Mouse (Mus musculus): ENCODE measurements at regions not wholly inside any gene's neighbourhood (a gene's known extent, or its start where the extent isn't known, plus 50 kb on each side); places are given as distances from the start of the nearest gene placed in this dataset.

DNA sequence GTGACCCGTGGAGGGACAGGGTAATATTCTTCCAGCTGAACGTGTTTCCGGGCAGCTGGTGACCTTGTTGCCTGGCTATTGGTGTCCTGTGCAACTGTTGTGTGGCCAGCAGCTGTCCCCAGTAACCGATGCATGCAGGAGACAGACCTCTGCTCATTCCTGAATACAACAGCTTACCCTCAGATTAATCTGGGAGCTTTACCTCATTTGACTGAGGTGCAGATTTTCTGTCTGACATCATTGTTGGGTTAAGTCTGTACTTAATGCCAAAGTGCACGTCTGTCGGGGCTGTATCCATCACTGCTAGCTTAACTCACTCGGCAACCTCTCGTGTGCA lies 119.6 kb upstream of the Mpp6 start:
- no peak for DNase-seq (ENCODE audit: low read depth, low spot score)

- no peak for DNase-seq (ENCODE audit: low read depth, low spot score)
These were observed 110.7 kb upstream of the Mpp6 start for GRCm38 (mm10) chr6:49999365-49999764.

DNA sequence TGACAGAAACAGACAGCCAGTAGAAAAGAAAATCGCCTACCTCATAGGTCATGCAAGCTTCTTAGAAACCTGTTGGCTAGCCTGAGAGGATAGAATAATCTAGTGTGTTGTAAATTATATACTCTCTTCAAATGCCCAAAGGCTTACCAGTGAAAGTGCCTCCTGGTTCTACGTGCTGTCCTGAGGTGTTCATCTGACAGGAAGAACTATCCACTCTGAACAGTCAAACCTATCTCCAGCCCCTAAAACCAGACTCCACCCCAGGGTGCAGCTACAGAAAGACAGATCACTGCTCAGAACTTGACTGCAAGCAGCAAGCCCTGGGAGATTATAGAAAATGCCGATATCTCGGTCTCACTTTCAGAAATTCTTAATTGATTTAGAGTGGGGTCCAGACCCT lies 102.0 kb upstream of the Mpp6 start:
- no peak for DNase-seq (ENCODE audit: low read depth, low spot score)

DNA sequence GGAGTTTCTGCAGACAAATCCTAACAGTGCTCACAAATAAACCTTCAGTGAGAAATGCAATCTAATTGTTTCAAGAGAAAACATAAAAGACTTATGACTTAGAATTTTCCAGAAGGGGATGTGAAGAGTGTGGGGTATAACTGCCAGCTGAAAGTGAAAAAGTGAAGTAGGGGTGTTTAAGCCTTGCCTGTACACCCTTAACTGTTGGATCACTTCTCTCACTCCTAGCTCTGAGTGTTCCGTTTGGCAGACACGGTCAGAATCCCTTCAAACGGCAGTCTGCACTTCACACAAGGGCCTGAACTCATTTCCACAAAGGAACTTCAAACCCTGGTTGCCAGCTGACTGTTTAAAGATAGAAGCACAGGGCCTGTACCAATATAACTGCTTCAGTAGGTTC lies 101.2 kb upstream of the Mpp6 start:
- peak; percentile 8 for DNase-seq (ENCODE audit: low read depth, low spot score)

DNA sequence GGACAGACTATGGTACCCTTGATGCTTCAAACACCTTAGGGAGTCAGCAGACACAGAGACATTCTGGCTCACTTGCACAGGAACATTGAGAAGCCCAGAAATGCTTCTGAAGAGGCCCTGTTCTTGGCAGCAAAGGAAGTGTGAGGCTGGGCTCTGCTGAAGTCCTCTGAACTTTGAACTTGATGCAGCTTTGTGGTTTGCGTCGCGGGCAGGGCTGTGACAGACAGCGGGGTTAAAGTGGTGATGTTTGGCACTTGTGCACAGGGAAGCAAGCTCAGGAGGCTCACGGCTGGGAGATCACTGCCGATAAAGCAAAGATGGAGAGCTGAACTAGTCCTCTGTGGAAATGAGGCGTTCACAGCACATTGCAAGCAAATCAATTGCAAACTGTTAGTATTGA lies 100.7 kb upstream of the Mpp6 start:
- DNase-seq (ENCODE audit: low read depth, low spot score): no peak

- DNase-seq (ENCODE audit: low read depth, low spot score): no peak
These were observed 100.2 kb upstream of the Mpp6 start for GRCm38 (mm10) chr6:50009856-50010255.

GRCm38 (mm10) chr6:50011071-50011470 lies 99.0 kb upstream of the Mpp6 start:
- no peak for DNase-seq (ENCODE audit: low read depth, low spot score)

DNA sequence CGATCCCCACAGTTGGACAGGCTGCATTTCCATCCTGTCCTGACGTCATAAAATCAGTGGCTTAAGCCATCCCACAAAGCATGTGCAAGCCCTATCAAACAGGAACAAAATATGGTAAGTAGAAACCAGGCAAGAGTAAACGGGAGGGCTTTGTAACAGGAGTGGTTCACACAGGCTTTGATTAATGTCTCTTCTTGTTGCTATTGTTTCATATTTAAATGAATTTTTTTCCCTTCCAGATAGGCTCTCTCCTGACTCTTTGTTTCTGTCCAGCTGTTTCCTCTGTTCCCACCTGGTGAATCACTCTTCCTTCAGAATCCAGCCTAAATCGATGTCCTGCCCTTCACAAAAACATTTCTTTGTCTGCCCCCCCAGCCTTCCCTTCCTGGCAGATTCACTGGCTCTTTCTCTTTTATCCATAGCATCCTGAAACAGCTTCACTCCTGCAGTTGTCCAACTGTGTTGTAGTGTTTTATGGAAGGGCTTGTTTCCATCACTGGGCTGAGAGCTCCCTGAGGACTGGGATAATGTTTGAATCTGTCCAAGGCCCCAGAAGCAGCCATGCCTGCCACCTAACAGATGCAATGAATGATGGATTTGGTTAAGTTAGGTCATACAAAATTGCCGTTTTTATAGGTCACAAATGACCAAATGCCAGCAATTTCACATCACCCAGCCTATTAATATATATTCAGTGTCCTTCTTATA lies 98.1 kb upstream of the Mpp6 start:
- DNase-seq (ENCODE audit: low read depth, low spot score): no peak

DNA sequence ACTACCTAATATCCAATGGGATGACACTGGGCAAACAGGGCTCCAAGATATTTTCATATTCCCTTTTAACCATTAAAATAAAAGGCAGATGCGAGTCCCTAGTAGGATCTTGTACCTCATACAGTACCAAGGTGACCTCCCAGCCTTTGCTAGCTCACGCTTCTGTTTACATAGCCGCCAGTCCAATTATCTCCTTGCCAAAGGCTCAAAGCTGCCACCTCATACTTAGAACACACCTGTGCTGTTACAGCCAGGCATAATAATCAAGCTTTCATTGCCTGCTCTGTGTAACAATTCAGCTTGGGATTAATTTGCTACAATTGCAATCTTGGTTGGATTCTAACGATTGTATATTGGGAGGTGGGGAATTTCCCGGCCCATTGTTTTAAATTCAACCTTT lies 97.0 kb upstream of the Mpp6 start:
- DNase-seq (ENCODE audit: low read depth, low spot score): no peak

- no peak for DNase-seq (ENCODE audit: low read depth, low spot score)
These were observed 96.2 kb upstream of the Mpp6 start for GRCm38 (mm10) chr6:50013842-50014241.

DNA sequence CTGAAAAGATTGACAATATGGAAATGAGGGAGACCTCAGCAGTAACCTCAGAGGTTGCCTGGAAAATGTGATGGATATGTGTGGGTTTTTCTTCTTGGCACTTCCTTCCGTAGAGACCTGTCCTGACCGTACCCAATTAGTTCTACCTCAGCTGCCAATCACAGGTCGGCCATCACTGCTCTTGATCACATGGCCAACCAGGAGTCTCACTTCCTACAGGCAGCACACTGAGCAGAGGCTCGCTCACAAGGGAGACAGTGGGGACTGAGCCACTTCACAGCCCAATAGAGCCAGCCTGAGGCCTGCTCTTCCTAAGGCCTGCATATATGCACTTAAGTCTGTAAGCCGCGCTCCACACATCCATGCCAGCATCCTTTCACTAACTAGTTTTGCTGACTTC lies 82.1 kb upstream of the Mpp6 start:
- DNase-seq (ENCODE audit: low read depth, low spot score): no peak

DNA sequence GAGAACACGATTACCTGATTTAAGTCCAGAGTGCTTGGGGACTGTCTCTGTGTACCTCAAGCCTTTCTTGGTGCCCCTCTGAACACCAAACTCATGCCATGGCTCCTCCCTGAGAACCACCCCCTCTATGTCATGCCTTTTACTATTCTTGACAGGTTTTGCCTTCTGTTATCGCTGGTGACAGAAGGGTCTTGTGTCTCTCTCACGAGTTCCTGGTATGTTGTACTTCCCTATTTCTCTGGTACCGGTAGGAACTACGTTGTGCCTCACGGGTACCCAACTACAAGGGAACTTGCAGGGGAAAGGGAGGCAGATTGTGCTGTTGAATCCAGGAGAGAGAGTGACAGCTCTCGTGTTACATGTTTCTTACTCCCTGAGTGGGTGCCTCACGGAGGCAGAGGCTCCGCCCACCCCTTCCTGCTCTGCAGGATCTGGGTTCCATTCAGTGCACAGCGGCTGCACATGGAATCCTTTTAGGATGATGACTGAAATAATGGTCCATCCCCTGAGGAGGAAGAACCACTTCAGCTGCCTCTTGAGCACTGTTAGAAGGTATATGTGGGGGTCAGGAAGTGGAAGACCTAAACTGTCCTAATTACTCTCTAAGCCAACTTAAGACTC lies 80.0 kb upstream of the Mpp6 start:
- no peak for DNase-seq (ENCODE audit: low read depth, low spot score)

- no peak for DNase-seq (ENCODE audit: low read depth, low spot score)
These were observed 78.7 kb upstream of the Mpp6 start for GRCm38 (mm10) chr6:50031356-50031755.

DNA sequence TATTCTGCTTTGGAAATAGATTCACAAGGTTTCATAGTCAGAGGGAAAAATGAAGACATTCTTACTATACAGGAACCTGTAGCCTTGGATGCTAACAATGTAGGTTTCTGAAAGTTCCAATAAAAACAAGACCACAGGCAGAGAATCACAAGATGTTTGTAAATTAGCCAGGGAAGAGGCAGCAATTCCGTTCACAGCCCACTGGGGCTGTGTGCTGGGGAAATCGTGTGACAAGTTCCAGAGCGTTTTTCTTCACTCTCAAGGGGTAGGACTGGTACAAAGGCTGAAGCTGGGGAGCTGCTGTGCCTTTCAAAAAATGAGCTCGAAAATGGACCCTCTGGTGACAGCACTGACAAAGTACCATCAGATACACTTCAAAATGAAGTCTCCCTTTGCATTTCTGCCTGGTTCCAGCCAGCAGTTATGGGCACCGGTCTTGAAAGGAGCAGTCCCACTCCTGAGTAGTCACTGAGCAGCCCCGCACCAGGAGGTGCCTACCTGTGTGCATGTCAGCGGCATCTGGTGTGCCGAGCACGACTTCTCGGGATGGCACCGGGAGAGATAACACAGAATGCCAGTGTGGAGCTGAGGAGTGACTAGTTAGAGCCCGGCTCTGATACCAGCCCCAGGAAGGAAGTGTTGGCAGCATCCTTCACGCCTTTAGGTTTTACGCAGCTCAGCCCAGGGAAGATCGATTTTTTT lies 77.0 kb upstream of the Mpp6 start:
- DNase-seq (ENCODE audit: low read depth, low spot score): no peak

- DNase-seq (ENCODE audit: low read depth, low spot score): peak; percentile 29
These were observed 72.4 kb upstream of the Mpp6 start for GRCm38 (mm10) chr6:50037614-50038013.

- no peak for DNase-seq (ENCODE audit: low read depth, low spot score)
These were observed 71.7 kb upstream of the Mpp6 start for GRCm38 (mm10) chr6:50038369-50038768.

GRCm38 (mm10) chr6:50041044-50041443 lies 69.0 kb upstream of the Mpp6 start:
- no peak for DNase-seq (ENCODE audit: low read depth, low spot score)

DNA sequence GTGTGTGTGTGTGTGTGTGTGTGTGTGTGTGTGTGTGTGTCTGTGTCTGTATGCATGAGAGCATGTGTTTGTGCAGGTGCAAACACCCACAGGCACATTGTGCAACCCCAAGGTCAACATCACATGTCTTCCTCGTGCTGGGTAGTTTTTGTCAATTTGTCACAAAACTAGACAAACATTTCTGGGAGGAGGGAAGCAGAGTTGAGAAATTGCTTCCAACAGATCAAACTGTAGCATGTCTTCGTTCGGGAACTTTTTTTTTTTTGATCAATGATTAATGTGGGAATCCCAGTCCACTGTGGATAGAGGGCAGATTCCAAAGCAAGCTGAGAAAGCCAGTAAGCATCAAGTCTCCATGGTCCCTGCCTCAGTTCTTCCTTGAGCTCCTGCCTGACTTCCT lies 67.9 kb upstream of the Mpp6 start:
- DNase-seq (ENCODE audit: low read depth, low spot score): no peak

DNA sequence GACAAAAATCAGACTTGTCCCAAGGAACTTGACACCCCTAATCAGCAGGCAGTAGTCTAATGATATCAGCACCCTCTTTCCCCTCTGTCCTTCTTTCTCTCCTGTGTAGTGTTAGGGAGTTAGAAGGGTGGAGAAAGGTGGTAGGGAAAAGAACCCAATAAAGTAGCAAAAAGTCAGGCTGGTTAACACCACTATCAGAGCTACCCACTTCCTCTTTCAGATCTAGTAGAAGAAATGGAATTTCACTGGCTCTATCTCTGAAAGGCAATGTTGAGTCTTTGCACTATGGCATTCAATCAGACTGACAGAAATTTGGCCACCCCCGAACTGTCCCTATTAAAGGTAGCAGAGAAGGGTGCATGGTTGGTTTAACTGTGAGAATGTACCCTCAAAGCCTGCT lies 65.9 kb upstream of the Mpp6 start:
- DNase-seq (ENCODE audit: low read depth, low spot score): peak; percentile 10

DNA sequence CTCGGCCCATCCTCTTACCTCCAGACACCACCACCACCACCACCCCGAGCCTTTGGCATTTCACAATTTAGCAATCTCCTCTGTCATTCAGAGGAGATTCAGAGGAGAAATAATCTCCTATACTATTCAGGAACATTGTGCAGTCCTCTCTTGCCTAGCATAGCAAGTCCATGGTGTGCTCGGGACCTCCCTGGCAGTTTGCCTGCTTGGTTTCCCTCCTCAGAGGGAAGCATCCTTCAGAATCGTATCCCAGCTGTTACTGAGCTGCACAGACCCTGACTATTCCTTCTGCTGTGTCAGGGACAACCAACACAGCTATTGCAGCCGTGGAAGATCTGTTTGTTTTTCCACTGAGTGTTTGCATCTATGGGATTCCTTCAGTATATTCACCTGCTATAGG lies 63.3 kb upstream of the Mpp6 start:
- DNase-seq (ENCODE audit: low read depth, low spot score): no peak

DNA sequence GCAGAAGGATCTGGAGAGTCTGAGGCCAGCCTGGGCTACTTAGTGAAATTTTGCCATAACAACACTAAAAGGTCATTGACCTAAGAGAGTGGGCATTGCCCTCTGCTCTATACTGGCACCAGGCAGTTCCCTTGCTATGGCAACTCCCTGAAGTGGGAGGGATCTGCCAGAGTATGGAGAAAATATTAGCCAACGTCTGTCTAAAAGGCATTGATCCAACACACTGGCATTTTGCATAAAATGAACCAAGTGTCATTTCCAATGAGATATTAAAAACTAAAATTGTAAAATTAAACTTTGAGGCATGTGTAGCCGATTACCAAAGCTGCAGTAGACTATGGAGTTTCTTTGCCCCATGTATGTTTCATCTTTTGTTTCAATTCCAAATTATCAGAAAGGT lies 57.6 kb upstream of the Mpp6 start:
- DNase-seq (ENCODE audit: low read depth, low spot score): no peak

- no peak for DNase-seq (ENCODE audit: low read depth, low spot score)
These were observed 57.0 kb upstream of the Mpp6 start for GRCm38 (mm10) chr6:50053086-50053485.

DNA sequence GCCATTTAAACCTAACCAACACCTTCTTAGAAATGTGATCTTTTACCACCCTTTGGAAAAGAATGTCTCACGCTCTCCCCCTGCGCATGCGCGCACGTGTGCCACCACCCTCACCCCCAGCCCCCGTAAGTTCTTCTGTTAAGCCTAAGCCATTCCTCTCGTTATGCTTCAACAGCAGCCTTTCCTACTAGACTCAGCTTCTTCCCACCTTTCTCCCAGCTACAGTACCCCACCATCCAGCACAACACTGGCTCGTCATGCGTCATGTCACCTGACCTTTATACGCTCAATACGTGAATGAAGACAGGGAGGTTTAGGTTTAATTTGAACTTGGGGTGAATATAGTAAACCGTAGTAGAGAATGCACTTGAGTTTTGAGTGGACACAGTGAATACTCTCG lies 55.8 kb upstream of the Mpp6 start:
- no peak for DNase-seq (ENCODE audit: low read depth, low spot score)
